8 mouse cellular contexts compared by ENCODE assay signal in the genomic region with DNA sequence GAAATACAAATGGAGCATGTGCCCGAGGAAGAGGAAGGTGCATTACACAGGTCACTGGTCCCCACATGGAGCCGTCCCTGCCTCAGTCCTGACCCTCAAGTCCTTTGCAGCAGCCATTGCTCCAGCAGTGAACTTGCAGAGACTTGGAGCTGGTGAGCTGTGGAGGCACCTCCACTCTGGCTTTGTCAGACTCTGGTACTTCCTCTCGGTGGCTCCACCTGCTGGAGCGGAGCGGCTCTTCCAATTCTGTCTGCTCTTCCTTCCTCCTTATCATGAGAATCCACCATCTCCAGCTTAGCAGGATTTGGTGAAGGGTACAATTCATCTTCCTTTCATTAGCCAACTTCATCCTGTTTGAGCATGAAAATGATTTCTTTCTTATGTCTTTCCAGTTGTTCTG.
DNase-seq lines count a peak whose midpoint lies in the region; ATAC-seq and TF ChIP-seq lines count a peak whose summit lies in the region.

No protein-coding gene starts in this region.

- no peak overlapping the region for H3K4me3 ChIP-seq in heart, adult 2 months
- no peak overlapping the region for H3K4me3 ChIP-seq in midbrain, embryonic 14.5 days (replicated peaks; ENCODE audit: low read depth, low read length)
- H3K4me3 ChIP-seq in thymus, adult 2 months (ENCODE audit: control insufficient read depth, insufficient read depth, low read length) = no peak overlapping the region

- DNase-seq in heart, adult 2 months = peak; percentile 4 to 23
- no peak for DNase-seq in heart, postnatal 25 days (ENCODE audit: low spot score)
- DNase-seq in 3134 (ENCODE audit: extremely low read depth, insufficient read length, low spot score) = peak; percentile 7
- peak; percentile 59 for DNase-seq in adrenal gland, postnatal 14 days
- DNase-seq in embryo, embryonic 11.5 days (ENCODE audit: low read depth, low spot score) = peak; percentile 11
- peak; percentile 2 to 64 for DNase-seq in kidney, postnatal 36 days
- DNase-seq in midbrain, embryonic 14.5 days = peak; percentile 58
- no peak for DNase-seq in thymus, adult 2 months

- TF ChIP-seq POLR2A in heart, adult 2 months (IDR thresholded peaks at IDR 0.05; ENCODE audit: insufficient read depth, low read depth, low read length) = no peak
- no peak for TF ChIP-seq POLR2A in thymus, adult 2 months (IDR thresholded peaks at IDR 0.05; ENCODE audit: control insufficient read depth, extremely low read depth, insufficient read depth, low read length, poor library complexity)

- intact Hi-C loops in heart, adult 2 months (cut with DNase I) = loop anchor here (1.0 kb wide), 1 partner anchor 313 kb away; no protein-coding TSS in a partner anchor
- intact Hi-C loops in heart, postnatal 25 days (cut with DNase I) = loop anchor here (1.0 kb wide), 1 partner anchor 313 kb away; no protein-coding TSS in a partner anchor

- no peaks in the 10 kb centered on the region for H3K9me3 ChIP-seq in midbrain, embryonic 14.5 days (ENCODE audit: control insufficient read depth, low read length)

- no peak overlapping the region for H3K27ac ChIP-seq in heart, adult 2 months
- H3K27ac ChIP-seq in midbrain, embryonic 14.5 days (replicated peaks; ENCODE audit: low read depth, low read length) = no peak overlapping the region
- H3K27ac ChIP-seq in thymus, adult 2 months (ENCODE audit: control insufficient read depth, insufficient read depth, low read length) = no peak overlapping the region

- no peak for TF ChIP-seq EP300 in heart, adult 2 months (IDR thresholded peaks at IDR 0.05; ENCODE audit: insufficient read depth, low read depth, low read length)

- H3K27me3 ChIP-seq in heart, adult 2 months (ENCODE audit: control insufficient read depth, insufficient read depth, low read length) = no peaks in the 10 kb centered on the region
- no peaks in the 10 kb centered on the region for H3K27me3 ChIP-seq in midbrain, embryonic 14.5 days (ENCODE audit: control insufficient read depth, insufficient read depth, low read length)
- no peaks in the 10 kb centered on the region for H3K27me3 ChIP-seq in thymus, adult 2 months (ENCODE audit: control insufficient read depth, insufficient read depth, low read length)

- peak; percentile 59 for TF ChIP-seq CTCF in heart, adult 2 months (IDR thresholded peaks at IDR 0.05)
- TF ChIP-seq CTCF in thymus, adult 2 months (IDR thresholded peaks at IDR 0.05; ENCODE audit: borderline replicate concordance, control insufficient read depth, extremely low read depth, insufficient read depth, low read length, poor library complexity) = no peak

- no peaks in the 10 kb centered on the region for H3K79me2 ChIP-seq in heart, adult 2 months (replicated peaks; ENCODE audit: control insufficient read depth, insufficient read depth, low read length)

- 49% methylated on average over 5 of the region's 5 CpGs for WGBS in heart, adult 2 months
- WGBS in midbrain, embryonic 14.5 days = 61% methylated on average over 5 of the region's 5 CpGs
- WGBS in thymus, adult 2 months = 62% methylated on average over 5 of the region's 5 CpGs

- no peaks in the 10 kb centered on the region for H3K4me1 ChIP-seq in heart, adult 2 months (ENCODE audit: control insufficient read depth, insufficient read depth, low read length)
- H3K4me1 ChIP-seq in midbrain, embryonic 14.5 days (ENCODE audit: control insufficient read depth, insufficient read depth, low read length) = no peaks in the 10 kb centered on the region
- no peaks in the 10 kb centered on the region for H3K4me1 ChIP-seq in thymus, adult 2 months (replicated peaks; ENCODE audit: control insufficient read depth, insufficient read depth, low read length)

- H3K9ac ChIP-seq in heart, adult 2 months (ENCODE audit: low read depth, low read length) = no peak overlapping the region
- H3K9ac ChIP-seq in midbrain, embryonic 14.5 days (replicated peaks; ENCODE audit: low read length) = no peak overlapping the region

- H3K36me3 ChIP-seq in heart, adult 2 months (ENCODE audit: control insufficient read depth, insufficient read depth, low read length) = no peaks in the 10 kb centered on the region
- no peaks in the 10 kb centered on the region for H3K36me3 ChIP-seq in midbrain, embryonic 14.5 days (ENCODE audit: control insufficient read depth, insufficient read depth, low read length)
- no peaks in the 10 kb centered on the region for H3K36me3 ChIP-seq in thymus, adult 2 months (ENCODE audit: control insufficient read depth, insufficient read depth, low read length)

- no peak for ATAC-seq in midbrain, embryonic 14.5 days (ENCODE audit: low FRiP score, low TSS enrichment)

- no peak overlapping the region for H3K4me2 ChIP-seq in midbrain, embryonic 14.5 days (ENCODE audit: low read length)

Comparison
In these comparisons a context has a peak if more than half of its experiments do, and no peak if none do; other contexts are left out.
1. DNase-seq: peak in heart, adult 2 months (2 of 2), 3134 (single experiment), adrenal gland, postnatal 14 days (single experiment), embryo, embryonic 11.5 days (single experiment), kidney, postnatal 36 days (2 of 2) and midbrain, embryonic 14.5 days (single experiment); none in heart, postnatal 25 days (single experiment) and thymus, adult 2 months (single experiment).